Mouse (Mus musculus) heart, adult 18-20 months (tissue): ENCODE data around the gene Spint2. TPM values are rescaled to one million over a fixed set of nuclear protein-coding genes. Genes with fewer than 3 reads are reported as not detected.

ENCODE experiments used
- DNase-seq, 2 experiments: peaks; one replicate each; pipeline ENCODE4 v3.0.0; 2021 to 2022; ENCODE audit warnings: mixed read lengths in 1 of 2
- total RNA-seq, 2 experiments: library from RNA; stranded (reverse); gene quantifications; 2 replicates each; pipeline ENCODE4 v1.2.3; 2021

Gene Spint2
- total RNA-seq, 2 experiments from 2014 or later, result 45.7 to 53.8 TPM

DNA sequence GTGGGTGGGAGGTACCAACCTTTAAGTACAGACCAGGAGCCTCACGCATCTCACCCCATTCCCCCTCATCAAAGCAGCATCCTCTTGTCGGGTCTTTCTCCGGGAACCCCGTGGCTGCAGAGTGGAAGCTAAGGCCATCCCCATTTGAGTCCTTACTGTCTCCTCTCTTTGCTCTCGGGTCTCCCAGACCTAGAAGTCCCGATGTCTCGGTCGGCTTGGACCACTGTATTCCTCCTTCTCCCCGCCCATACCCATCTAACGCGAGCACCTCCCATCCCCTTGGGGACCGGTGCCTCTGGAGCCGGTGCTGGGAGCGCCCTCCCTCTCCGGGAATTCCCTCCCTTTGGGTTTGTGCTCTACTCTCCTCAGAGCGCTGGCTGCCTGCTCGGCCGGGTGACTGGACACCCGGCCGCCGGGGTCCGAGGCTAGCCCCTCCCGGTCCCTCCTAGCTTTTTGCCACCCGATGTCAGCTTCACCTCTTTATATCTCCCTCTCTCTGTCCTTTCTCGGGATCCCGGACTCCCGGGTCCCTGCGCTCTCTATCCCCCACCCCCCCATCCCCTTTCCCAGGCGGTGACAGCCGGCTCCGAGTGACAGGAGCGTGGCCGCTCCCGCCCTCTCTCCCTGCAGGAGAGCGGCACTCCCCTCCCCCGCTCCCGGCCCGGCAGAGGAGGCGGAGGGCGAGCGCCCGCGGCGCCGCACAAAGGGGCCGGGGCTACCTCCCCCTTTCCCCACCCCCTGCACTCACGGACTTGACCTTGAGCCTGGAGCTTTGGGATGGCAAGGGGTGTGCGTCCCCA lies 23.0 kb upstream of the Spint2 start:
- DNase-seq, result no peak

DNA sequence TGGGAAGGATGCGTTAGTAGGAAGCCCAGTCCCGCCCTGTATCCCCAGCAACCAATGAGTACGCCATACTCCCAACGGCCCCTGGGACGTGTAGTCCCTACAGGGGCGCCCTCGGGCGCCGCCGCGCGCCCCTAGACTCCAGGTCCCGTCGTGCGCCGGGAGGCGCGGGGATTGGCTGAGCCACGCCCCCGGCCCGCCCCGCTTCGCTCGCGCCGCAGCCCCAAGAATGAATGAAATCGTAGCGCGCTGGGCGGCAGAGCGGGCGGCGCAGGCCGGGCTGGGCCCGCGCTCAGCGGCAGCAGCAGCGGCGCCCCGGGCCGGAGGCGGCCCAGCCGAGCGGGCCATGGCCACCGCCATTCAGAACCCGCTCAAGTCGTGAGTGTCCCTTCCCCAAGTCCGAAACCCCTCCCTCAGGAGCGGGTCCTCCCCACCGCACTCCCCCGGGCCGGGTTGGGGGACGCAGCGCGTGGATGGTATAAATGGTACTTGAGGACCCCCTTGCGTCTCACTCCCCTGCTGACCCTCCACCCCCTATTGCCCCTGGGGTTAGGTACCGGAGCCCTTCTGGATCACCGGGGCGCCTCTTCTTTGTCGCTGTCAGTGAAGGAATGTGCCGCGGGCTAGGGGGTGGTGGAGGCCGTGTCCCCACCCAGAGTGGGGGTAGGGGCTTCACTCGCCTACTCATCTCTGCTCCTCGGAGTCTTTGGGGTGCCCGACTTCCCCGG lies 22.2 kb upstream of the Spint2 start, which contains the start of gene Dpf1:
Dpf1 (plus strand) TSS at position 214 of the 725 bp plus-strand sequence.
- DNase-seq, result peak; percentile 64 to 67

- DNase-seq, result no peak
These were observed 20.9 kb upstream of the Spint2 start for GRCm38 (mm10) chr7:29302641-29303040.

DNA sequence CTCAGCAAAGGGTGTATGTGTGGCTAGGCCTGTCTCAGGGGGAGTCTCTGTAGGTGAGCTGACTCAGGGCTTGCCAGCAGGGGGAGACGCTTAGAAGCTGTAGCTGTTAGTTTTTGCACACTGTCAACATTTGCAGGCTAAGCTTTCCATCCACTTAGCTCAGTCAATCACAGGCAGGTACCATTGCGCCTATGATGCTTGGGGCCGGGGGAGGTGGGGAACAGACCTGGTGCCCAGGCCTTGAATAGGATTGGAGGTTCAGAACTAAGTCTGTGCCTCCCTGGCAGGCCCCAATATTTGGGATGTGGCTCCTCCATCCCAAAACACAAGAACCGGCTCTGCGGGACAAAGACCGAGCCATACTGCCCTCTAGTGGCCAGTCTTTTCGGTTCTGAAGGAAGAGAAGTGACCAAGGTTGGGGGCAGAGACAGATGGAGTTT lies 19.4 kb upstream of the Spint2 start:
- peak; percentile 61 to 85 for DNase-seq

- peak; percentile 78 to 80 for DNase-seq
These were observed 15.3 kb upstream of the Spint2 start for GRCm38 (mm10) chr7:29296998-29297397.

- no peak for DNase-seq
These were observed 14.3 kb upstream of the Spint2 start for GRCm38 (mm10) chr7:29295861-29296647.

- no peak for DNase-seq
These were observed 12.5 kb upstream of the Spint2 start for GRCm38 (mm10) chr7:29294111-29294761.

DNA sequence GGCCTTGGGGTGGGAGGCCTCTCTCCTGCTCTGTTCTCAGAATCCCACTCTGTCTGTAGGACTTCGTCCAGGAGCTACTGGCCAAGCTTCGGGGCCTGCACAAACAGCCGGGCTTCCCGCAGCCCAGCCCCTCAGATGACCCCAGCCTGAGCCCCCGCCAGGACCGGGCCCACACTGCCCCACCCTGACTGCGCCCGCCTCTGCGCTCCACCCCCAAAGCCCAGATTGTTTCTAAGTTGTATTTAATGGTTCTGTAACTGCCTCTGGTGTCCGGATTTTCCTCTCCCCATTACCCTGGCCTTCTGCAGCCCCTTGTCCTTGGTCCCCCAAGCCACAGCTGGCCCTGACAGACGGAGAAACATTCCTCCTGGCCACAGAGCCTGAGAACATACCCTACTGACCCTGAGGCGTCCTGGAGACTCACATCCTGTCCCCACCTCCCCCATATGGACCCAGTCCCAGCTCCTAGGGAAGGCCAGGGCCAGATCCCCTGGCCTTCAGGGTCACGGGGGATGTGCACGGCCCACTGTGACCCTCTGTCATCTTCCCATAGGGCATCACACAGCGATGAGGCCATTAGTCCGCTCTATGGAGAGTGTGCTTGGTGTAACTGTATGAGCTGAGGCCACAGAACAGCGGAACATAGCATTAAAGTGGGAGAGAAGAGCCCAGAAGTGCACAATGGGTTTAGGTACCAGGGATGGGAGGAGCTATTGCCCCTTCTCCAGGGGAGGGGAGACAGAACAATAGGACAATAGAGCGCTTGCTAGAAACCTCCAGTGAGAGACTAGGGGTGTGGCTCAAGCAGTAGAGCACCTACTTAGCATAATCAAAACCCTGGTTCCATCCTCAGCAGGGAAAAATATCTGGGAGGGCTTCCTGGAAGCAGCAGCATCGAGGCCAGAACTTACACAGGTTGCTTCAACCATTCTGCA lies 11.7 kb upstream of the Spint2 start:
- DNase-seq, result peak; percentile 67 to 69

DNA sequence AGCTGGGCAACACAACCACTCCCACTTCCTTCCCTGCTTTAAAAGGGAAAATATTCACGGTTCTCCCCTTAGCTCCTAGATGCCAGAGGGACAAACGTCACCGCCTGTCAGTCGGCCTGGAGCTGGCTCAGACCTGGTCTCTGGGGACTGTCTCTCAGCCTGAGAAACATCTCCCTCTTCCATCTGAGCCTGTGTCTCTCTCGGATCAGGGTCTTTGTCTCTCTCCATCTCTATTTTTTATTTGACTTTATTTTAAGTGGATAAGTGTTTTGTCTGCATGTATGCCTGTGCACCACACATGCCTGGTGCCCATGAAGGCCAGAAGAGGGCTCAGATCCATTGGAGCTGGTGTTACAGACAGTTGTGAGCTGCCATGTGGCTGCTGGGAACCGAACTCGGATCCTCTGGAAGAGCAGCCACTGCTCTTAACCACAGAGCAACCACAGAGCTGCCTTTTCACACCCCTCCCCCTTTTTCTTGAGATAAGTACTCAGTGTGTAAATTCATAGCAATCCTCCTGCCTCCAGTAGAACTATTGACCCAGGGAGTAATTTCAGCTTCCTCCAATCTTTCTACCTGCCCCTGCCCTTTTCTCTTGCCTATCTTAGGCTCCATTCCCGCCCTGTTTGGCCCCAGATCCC lies 10.9 kb upstream of the Spint2 start:
- peak; percentile 66 to 82 for DNase-seq

DNA sequence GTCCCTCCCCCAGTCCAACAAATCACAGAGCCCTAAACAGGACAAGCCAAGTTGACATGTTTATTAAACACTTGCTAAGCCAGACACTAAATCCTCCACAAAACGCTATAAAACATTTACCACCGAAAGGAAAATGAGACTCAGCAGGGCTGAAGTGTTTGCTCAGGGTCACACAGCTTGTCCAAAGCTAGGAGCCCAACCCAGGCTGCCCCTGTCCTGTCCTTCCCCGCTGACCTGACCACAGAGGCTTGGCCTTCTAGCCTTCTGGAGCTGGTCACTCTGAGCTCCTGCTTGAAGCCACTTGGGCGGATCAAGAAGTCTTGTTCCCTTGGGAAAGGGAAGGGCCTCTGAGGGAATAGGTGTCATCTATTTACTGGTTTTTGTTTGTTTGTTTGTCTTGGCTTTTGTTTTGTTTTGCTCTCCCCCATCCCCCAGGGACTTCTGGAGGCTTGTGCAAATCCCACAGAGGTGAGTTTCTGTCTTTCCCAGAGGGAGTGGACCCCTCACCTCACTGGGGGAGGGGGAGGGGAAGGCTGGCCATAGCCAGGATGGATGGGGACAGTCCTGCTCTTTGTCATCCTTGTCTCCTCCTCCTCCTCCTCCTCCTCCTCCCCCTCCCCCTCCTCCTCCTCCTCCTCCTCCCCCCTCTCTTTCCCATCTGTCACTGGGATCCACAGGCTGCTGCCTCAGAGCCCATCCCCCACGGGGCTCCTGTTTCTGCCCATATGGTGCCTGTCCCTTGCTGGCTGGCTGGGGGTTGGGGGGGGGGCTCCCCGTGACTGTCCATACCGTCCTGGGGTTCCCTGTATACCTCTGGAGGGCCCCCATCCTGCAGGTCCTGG lies 10.1 kb upstream of the Spint2 start:
- DNase-seq, result no peak

DNA sequence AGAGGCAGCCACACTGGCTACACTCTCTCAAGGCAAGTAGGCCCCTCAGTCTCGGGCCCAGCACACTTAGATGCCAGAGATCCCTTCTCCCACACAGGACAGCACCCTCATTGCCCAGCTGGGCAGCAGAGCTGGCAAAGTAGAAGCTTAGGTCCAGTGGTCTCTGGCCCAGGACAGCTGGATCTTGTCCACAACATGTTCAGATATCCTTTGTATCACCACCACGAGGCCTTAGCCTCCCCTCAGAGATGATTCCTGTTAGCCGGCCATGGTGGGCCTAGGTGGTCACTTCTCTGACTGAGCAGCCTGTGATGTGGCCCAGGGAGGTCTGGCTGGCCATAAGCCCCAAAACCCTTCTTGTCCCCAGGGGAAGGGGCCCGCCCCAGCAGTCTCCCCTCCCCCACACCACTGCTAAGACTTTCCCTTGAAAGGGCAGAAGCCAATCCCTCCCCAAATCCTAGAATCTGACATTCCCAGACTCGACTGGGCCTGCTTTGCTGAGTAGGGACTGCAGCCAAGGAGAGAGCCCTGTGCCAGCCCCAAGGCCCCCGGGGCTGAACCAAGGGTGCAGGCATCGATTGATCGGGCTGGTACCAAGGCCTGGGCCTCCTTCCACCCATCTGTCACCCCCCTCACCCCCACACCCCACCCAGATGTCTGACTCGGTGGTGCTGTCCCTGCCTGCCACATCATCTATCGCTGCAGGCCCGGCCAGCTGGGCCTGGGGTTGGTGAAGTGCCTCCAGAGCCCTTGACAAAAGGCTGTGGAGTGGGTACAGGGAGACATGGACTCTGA lies 9.2 kb upstream of the Spint2 start:
- DNase-seq, result no peak

DNA sequence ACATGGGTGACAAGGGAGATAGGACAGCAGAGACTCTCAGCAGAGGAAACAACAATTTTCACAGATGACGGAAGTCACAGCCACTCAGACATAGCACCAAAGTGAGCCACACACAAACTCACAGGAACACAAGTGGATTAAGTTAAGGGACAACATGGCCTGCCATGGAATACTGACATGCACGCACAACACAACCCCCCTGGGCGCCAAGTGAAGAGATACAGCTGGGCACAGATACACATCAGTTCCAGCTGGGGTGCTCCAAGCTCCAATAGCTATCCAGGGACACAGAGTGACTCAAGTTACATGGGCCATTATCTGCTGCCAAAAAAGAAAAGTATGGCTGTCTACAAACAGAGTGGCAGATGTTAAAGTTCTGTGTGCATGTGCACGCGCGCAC lies 8.1 kb upstream of the Spint2 start:
- no peak for DNase-seq

- peak; percentile 76 to 87 for DNase-seq
These were observed 7.4 kb upstream of the Spint2 start, which contains the start of gene Ppp1r14a for GRCm38 (mm10) chr7:29288942-29289638. Ppp1r14a (plus strand) TSS chr7:29289308.

DNA sequence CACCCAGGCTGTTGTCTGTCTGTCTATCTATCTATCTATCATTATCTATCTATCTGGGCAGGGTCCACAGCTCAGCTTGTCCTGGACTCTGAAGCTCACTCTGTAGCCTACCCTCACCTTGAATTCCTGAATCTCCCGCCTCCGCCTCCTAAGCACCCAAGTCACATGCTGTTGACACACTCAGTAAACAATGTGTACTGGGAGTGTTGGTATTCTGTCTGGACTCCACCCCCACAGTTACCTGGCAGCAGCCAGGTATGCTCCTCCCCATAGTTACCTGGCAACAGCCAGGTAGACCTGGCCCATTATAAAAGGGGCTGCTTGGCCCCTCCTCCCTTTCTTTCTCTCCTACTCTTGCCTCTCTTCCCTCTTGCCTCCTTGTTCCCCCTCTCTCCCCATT lies 6.4 kb upstream of the Spint2 start:
- no peak for DNase-seq

- DNase-seq, result no peak
These were observed 5.8 kb upstream of the Spint2 start for GRCm38 (mm10) chr7:29287481-29287880.

GRCm38 (mm10) chr7:29284523-29284922 lies 2.8 kb upstream of the Spint2 start:
- DNase-seq, result no peak

- DNase-seq, result no peak
These were observed 2.2 kb upstream of the Spint2 start for GRCm38 (mm10) chr7:29283876-29284275.

- DNase-seq, result no peak
These were observed 402 bp upstream of the Spint2 start for GRCm38 (mm10) chr7:29282074-29282554.
